Mouse (Mus musculus) limb, embryonic 13.5 days (tissue): ENCODE data around the gene Acnat2. TPM values are rescaled to one million over a fixed set of nuclear protein-coding genes. Genes with fewer than 3 reads are reported as not detected.
"Not testable (repeated sequence)": the region's sequence is repeated elsewhere in the genome, so short reads cannot be mapped to it uniquely, and the experiment has no call there.

ENCODE experiments used
- ATAC-seq: fragments of 200-750 bp; cut with Nextera tagmentation; 2 replicates; pipeline ENCODE4 v1.8.0; 2017; ENCODE audit warnings: low read depth, moderate number of reproducible peaks, moderate TSS enrichment; ENCODE audit not compliant: low FRiP score
- H3K27ac ChIP-seq: fragments of 300-500 bp; sonication (generic); 2 replicates; pipeline ENCODE4 v1.5.1; 2015; ENCODE audit warnings: inconsistent platforms, mild to moderate bottlenecking, moderate library complexity
- H3K27me3 ChIP-seq: fragments of 300-500 bp; sonication (generic); 2 replicates; pipeline ENCODE4 v1.6.1; 2015; ENCODE audit warnings: mild to moderate bottlenecking, inconsistent platforms
- H3K36me3 ChIP-seq: fragments of 300-500 bp; sonication (generic); 2 replicates; pipeline ENCODE4 v1.6.1; 2015; ENCODE audit warnings: inconsistent platforms, mild to moderate bottlenecking, moderate library complexity
- H3K4me1 ChIP-seq: fragments of 300-500 bp; sonication (generic); 2 replicates; pipeline ENCODE4 v1.6.1; 2015; ENCODE audit warnings: inconsistent platforms
- H3K4me2 ChIP-seq: fragments of 300-500 bp; sonication (generic); replicated peaks from 2 replicates; pipeline ENCODE4 v1.6.1; 2015; ENCODE audit warnings: inconsistent platforms, mild to moderate bottlenecking, moderate library complexity
- H3K4me3 ChIP-seq: fragments of 300-500 bp; sonication (generic); 2 replicates; pipeline ENCODE4 v1.5.1; 2015; ENCODE audit warnings: moderate library complexity, mild to moderate bottlenecking, inconsistent platforms
- H3K9ac ChIP-seq: fragments of 300-500 bp; sonication (generic); 2 replicates; pipeline ENCODE4 v1.6.1; 2015; ENCODE audit warnings: mild to moderate bottlenecking, inconsistent platforms
- H3K9me3 ChIP-seq: fragments of 300-500 bp; sonication (generic); 2 replicates; pipeline ENCODE4 v1.6.1; 2016; ENCODE audit warnings: inconsistent platforms
- WGBS: fragments of 180-500 bp; shearing (Covaris S2); methylation state at CpG from one replicate; pipeline ENCODE4 v1.1.7; 2015; 5-methylcytosine and 5-hydroxymethylcytosine counted together
- polyA plus RNA-seq: library from polyadenylated mRNA; unstranded; fragments of >200 nt; fragmentation: Nextera tagmentation; extraction: Ambion mirVana; gene quantifications from 2 replicates; pipeline ENCODE4 v1.2.1, GENCODE M21; 2015

Acnat2 gene
- polyA plus RNA-seq, result not detected in 2 replicates

- not testable (repeated sequence) for ATAC-seq, H3K27me3 ChIP-seq, H3K4me1 ChIP-seq, H3K4me3 ChIP-seq, H3K4me2 ChIP-seq, H3K9ac ChIP-seq, H3K9me3 ChIP-seq, H3K36me3 ChIP-seq, H3K27ac ChIP-seq
- 76% methylated on average over 5 of the region's 5 CpGs for WGBS
These were observed at the start of gene Acnat2 for GRCm38 (mm10) chr4:49407957-49408356. Acnat2 (minus strand) TSS chr4:49408151.

GRCm38 (mm10) chr4:49456171-49456570, 48.2 kb upstream of the Acnat2 start:
- Histone ChIP-seq H3K9ac (no peak overlapping the region), H3K36me3 (no peaks in the 10 kb centered on the region), H3K27ac (no peak overlapping the region), H3K27me3 (no peaks in the 10 kb centered on the region), H3K4me3 (no peak overlapping the region), H3K4me1 (no peaks in the 10 kb centered on the region), H3K9me3 (no peaks in the 10 kb centered on the region), H3K4me2 (no peak overlapping the region)
- ATAC-seq, result no peak
- 42% methylated on average over 2 of the region's 2 CpGs for WGBS

GRCm38 (mm10) chr4:49451848-49452551, 44.0 kb upstream of the Acnat2 start:
- Histone ChIP-seq H3K27ac (no peak overlapping the region), H3K4me2 (no peak overlapping the region), H3K4me3 (no peak overlapping the region), H3K4me1 (no peaks in the 10 kb centered on the region), H3K9me3 (no peaks in the 10 kb centered on the region), H3K9ac (no peak overlapping the region), H3K36me3 (no peaks in the 10 kb centered on the region), H3K27me3 (no peaks in the 10 kb centered on the region)
- ATAC-seq, result no peak
- WGBS, result 83% methylated on average over 1 of the region's 1 CpGs

- not testable (repeated sequence) for H3K36me3 ChIP-seq, H3K4me2 ChIP-seq, ATAC-seq, H3K9ac ChIP-seq, H3K27me3 ChIP-seq, H3K4me3 ChIP-seq, H3K4me1 ChIP-seq, H3K27ac ChIP-seq, H3K9me3 ChIP-seq
- 83% methylated on average over 1 of the region's 1 CpGs for WGBS
These were observed 43.3 kb upstream of the Acnat2 start for GRCm38 (mm10) chr4:49451133-49451847.

- not testable (repeated sequence) for H3K4me3 ChIP-seq, ATAC-seq, H3K36me3 ChIP-seq, H3K9ac ChIP-seq, H3K9me3 ChIP-seq, H3K4me1 ChIP-seq, H3K27ac ChIP-seq, H3K27me3 ChIP-seq, H3K4me2 ChIP-seq
- 93% methylated on average over 3 of the region's 3 CpGs for WGBS
These were observed 29.0 kb upstream of the Acnat2 start for GRCm38 (mm10) chr4:49436968-49437367.

- not testable (repeated sequence) for ATAC-seq, H3K9ac ChIP-seq, H3K27ac ChIP-seq, H3K27me3 ChIP-seq, H3K9me3 ChIP-seq, H3K4me1 ChIP-seq, H3K36me3 ChIP-seq, H3K4me2 ChIP-seq, H3K4me3 ChIP-seq
- WGBS, result 80% methylated on average over 2 of the region's 2 CpGs
These were observed 2.2 kb upstream of the Acnat2 start for GRCm38 (mm10) chr4:49410151-49410550.

GRCm38 (mm10) chr4:49386873-49387272, 21.1 kb downstream of the Acnat2 start:
- Histone ChIP-seq H3K4me3 (no peak overlapping the region), H3K9ac (no peak overlapping the region), H3K27me3 (no peaks in the 10 kb centered on the region), H3K36me3 (no peaks in the 10 kb centered on the region), H3K4me2 (no peak overlapping the region), H3K4me1 (no peaks in the 10 kb centered on the region), H3K9me3 (no peaks in the 10 kb centered on the region), H3K27ac (no peak overlapping the region)
- no peak for ATAC-seq
- WGBS, result 52% methylated on average over 2 of the region's 2 CpGs

GRCm38 (mm10) chr4:49383576-49384318, 24.2 kb downstream of the Acnat2 start:
- not testable (repeated sequence) for H3K4me2 ChIP-seq, H3K27me3 ChIP-seq, H3K27ac ChIP-seq, H3K9ac ChIP-seq, H3K4me1 ChIP-seq, ATAC-seq, H3K36me3 ChIP-seq, H3K4me3 ChIP-seq, H3K9me3 ChIP-seq
- WGBS, result 79% methylated on average over 2 of the region's 2 CpGs

GRCm38 (mm10) chr4:49368046-49368445, 39.9 kb downstream of the Acnat2 start:
- not testable (repeated sequence) for H3K9ac ChIP-seq, ATAC-seq, H3K27ac ChIP-seq, H3K4me1 ChIP-seq, H3K4me2 ChIP-seq, H3K27me3 ChIP-seq, H3K4me3 ChIP-seq, H3K36me3 ChIP-seq
- 82% methylated on average over 3 of the region's 3 CpGs for WGBS
- H3K9me3 ChIP-seq, result peaks cover 18% of the 10 kb centered on the region

GRCm38 (mm10) chr4:49357097-49357496, 50.9 kb downstream of the Acnat2 start:
- Histone ChIP-seq H3K9me3 (no peaks in the 10 kb centered on the region), H3K4me3 (no peak overlapping the region), H3K27me3 (no peaks in the 10 kb centered on the region), H3K4me2 (no peak overlapping the region), H3K9ac (no peak overlapping the region), H3K27ac (no peak overlapping the region), H3K36me3 (no peaks in the 10 kb centered on the region), H3K4me1 (no peaks in the 10 kb centered on the region)
- no peak for ATAC-seq
- 62% methylated on average over 2 of the region's 2 CpGs for WGBS

- H3K4me3 ChIP-seq, result no peak overlapping the region
- no peaks in the 10 kb centered on the region for H3K36me3 ChIP-seq
- no peak for ATAC-seq
- no peaks in the 10 kb centered on the region for H3K4me1 ChIP-seq
- no peaks in the 10 kb centered on the region for H3K27me3 ChIP-seq
- 86% methylated on average over 4 of the region's 4 CpGs for WGBS
- no peaks in the 10 kb centered on the region for H3K9me3 ChIP-seq
- H3K27ac ChIP-seq, result no peak overlapping the region
- no peak overlapping the region for H3K4me2 ChIP-seq
- H3K9ac ChIP-seq, result no peak overlapping the region
These were observed 57.5 kb downstream of the Acnat2 start for GRCm38 (mm10) chr4:49350470-49350869.

- no peak overlapping the region for H3K9ac ChIP-seq
- no peak for ATAC-seq
- no peak overlapping the region for H3K27ac ChIP-seq
- H3K4me3 ChIP-seq, result no peak overlapping the region
- H3K27me3 ChIP-seq, result no peaks in the 10 kb centered on the region
- H3K36me3 ChIP-seq, result no peaks in the 10 kb centered on the region
- no peaks in the 10 kb centered on the region for H3K4me1 ChIP-seq
- H3K9me3 ChIP-seq, result no peaks in the 10 kb centered on the region
- 79% methylated on average over 2 of the region's 2 CpGs for WGBS
- no peak overlapping the region for H3K4me2 ChIP-seq
These were observed 59.3 kb downstream of the Acnat2 start for GRCm38 (mm10) chr4:49348677-49349076.
